Mouse (Mus musculus): ENCODE results near the gene Anxa9. TPM values are rescaled to one million over a fixed set of nuclear protein-coding genes. Genes with fewer than 3 reads are reported as not detected.

Anxa9 gene
- polyA plus RNA-seq, 1 experiment: 0.66 TPM

DNA sequence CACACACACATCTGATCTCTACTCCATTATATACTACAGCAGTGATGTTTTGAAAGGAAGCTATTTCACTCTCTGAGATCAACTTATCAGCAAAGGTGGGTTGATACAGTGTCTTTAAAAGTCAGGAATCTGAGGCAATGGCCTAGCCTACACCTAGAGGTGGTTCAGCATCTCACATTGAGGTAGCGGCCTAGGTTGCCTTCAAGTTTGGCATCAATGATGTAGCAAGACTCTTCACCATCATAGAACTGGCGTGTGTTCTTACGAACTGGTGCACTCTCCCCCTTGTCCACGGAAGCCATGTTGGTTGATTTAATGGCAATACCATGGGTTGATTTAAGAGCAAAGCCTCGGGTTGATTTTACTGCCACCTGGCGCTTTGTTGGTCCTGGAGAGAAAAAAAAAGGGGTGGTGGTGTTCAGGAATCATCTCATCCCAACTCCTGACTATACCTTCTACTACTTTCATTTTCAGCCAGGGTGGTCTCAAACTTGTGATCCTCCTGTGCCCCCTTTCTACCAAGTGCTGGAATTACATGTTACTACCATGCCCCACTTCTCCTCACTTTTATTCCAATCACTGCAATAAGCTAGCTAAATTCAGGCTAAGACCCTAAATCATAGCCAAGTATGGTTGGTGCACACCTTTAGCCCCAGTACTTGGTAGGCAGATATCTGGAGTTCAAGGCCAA, 17.6 kb upstream of the Anxa9 start:
- Histone ChIP-seq H3K9me3 (no peaks in the 10 kb centered on the region), H3K36me3 (replicated peaks; ENCODE audit: low read length) (peaks cover 100% of the 10 kb centered on the region), H3K27me3 (replicated peaks) (no peaks in the 10 kb centered on the region), H3K4me3 (replicated peaks) (no peak overlapping the region), H3K4me1 (peaks cover 44% of the 10 kb centered on the region)
- TF ChIP-seq GATA1 (IDR thresholded peaks at IDR 0.05; ENCODE audit: borderline replicate concordance, low read length) (no peak), FLI1 (IDR thresholded peaks at IDR 0.05; ENCODE audit: low read length) (no peak)

DNA sequence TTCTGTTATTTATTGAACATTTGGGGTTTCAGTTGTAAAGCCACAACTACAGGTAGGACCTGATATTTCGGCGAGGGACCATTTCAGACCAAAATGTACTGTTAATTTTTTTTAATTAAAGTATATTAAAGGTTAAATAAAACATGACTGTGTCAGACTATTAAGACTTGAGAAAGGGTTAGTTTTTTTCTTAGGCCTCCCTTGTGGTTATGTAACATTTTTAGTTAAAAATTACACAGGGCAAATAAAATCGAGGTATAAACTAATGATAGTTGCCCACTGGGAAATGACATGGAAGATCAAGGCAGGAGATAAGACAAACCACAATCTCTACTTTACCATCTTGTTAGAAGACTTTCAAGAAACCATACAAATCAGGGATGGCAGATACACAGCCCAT, 16.5 kb upstream of the Anxa9 start:
- TF ChIP-seq GATA1 (IDR thresholded peaks at IDR 0.05; ENCODE audit: borderline replicate concordance, low read length): no peak; the same call in 2 of the 3 replicates
- TF ChIP-seq FLI1 (IDR thresholded peaks at IDR 0.05; ENCODE audit: low read length): no peak
- Histone ChIP-seq H3K4me1 (peaks cover 56% of the 10 kb centered on the region), H3K27me3 (replicated peaks) (no peaks in the 10 kb centered on the region), H3K36me3 (replicated peaks; ENCODE audit: low read length) (peaks cover 99% of the 10 kb centered on the region), H3K4me3 (replicated peaks) (no peak overlapping the region), H3K9me3 (no peaks in the 10 kb centered on the region)

DNA sequence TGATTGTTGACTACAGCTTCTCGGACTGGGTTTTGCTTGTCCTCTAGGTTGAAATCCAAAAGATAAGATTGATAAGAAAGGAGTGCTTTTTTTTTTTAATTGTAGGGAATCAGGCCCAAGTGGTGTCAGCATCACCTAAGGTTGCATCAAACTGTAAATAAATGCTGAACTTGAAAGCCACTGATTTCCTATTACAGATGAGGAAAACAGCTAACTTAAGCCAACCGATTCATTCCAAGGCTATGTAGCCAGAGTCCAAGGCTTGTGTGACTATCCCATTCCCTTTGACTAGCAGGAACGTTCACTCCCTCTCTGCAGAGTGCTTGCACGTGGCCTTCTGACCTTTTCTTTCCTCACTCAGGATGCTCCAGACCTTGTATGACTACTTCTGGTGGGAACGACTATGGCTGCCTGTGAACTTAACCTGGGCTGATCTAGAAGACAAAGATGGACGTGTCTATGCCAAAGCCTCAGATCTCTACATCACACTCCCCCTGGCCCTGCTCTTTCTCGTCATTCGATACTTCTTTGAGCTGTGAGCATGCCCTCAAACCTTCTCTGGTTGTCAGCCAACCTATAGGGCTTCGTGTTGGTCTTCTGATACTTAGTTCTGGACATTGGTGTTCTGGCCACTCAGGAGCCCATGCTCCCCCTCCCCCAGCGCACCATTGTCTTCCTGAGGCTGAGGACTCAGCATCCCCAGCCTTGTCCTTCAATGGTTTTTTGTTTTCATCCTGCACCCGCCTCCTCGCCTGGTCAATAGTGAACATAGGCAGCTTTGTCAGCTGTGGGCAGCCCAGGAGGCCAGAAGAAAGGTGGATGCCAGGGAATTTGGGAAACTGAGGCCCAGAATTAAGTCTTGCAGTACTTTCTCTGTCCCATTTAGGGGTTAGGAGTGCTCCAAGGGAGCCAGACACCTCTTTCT, 13.0 kb upstream of the Anxa9 start:
- H3K27me3 ChIP-seq (replicated peaks): no peaks in the 10 kb centered on the region

GRCm38 (mm10) chr3:95319110-95319509, 12.1 kb upstream of the Anxa9 start:
- Histone ChIP-seq H3K36me3 (replicated peaks; ENCODE audit: low read length) (peaks cover 70% of the 10 kb centered on the region), H3K4me3 (replicated peaks) (peak overlapping the region; percentile 72), H3K9me3 (no peaks in the 10 kb centered on the region), H3K4me1 (peaks cover 71% of the 10 kb centered on the region), H3K27me3 (replicated peaks) (no peaks in the 10 kb centered on the region)
- TF ChIP-seq FLI1 (IDR thresholded peaks at IDR 0.05; ENCODE audit: low read length): no peak
- TF ChIP-seq GATA1 (IDR thresholded peaks at IDR 0.05; ENCODE audit: borderline replicate concordance, low read length): no peak

More for the DNA sequence above, 13.0 kb upstream of the Anxa9 start:
- peaks cover 78% of the 10 kb centered on the region for H3K36me3 ChIP-seq (replicated peaks; ENCODE audit: low read length)
- peaks cover 72% of the 10 kb centered on the region for H3K4me1 ChIP-seq
- H3K4me3 ChIP-seq (replicated peaks): no peak overlapping the region
- TF ChIP-seq GATA1 (IDR thresholded peaks at IDR 0.05; ENCODE audit: borderline replicate concordance, low read length) (no peak), FLI1 (IDR thresholded peaks at IDR 0.05; ENCODE audit: low read length) (no peak)
- H3K9me3 ChIP-seq: no peaks in the 10 kb centered on the region

DNA sequence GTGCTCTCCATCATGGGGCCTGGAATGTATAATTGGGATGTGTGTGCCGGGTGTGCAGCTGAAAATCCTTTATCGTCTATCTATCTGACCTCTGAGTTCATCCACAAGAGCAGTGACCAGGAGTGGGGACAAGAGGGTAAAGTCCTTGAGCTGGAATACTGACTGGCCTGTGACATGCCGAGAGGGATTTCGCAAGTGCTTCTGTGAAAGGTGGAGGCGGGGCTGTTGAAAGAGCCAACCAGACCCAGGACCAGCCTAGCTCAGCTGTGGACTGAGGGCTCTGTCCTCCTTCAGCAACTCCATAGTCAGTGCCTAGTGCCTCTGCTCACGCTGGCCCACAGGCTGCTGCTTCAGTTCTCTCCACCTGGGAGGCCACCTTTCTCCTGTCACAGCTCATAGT, 11.6 kb upstream of the Anxa9 start:
- TF ChIP-seq GATA1 (IDR thresholded peaks at IDR 0.05; ENCODE audit: borderline replicate concordance, low read length): no peak
- no peak for TF ChIP-seq FLI1 (IDR thresholded peaks at IDR 0.05; ENCODE audit: low read length)
- Histone ChIP-seq H3K36me3 (replicated peaks; ENCODE audit: low read length) (peaks cover 64% of the 10 kb centered on the region), H3K9me3 (no peaks in the 10 kb centered on the region), H3K4me1 (peaks cover 71% of the 10 kb centered on the region), H3K4me3 (replicated peaks) (peak overlapping the region; percentile 48), H3K27me3 (replicated peaks) (no peaks in the 10 kb centered on the region)

DNA sequence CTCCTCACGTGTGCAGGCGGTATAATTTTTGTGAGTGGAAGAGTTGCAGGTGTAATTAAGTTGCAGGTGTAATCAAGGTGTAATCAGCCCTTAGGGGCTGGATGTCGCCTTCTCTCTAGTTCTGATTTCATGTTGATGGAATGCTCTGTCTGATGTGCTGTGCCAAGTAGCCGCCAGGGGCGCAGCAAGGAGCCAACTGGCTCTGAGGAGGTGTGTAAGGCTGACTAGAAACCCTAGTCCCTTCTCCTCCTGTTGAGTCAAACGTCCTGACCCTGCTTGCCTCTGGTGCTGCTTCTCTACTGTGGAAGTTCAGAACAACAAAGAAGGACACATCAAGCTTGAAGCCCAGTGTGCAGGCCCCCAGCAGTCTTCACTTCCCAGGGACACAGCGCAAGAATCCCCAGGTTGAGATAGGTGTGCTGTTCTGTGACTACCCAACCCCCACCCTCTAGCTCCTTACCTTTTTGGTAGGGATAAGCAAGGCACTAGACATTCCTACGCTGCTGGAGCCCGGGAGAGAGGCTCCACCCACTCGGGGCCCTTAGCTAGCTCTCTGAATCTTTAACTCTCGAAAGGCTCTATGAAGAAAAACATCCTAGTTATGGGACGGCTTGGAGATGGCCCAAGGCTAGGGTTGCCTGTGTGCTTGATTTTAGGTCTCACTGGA, 10.6 kb upstream of the Anxa9 start:
- no peak for TF ChIP-seq FLI1 (IDR thresholded peaks at IDR 0.05; ENCODE audit: low read length)
- TF ChIP-seq GATA1 (IDR thresholded peaks at IDR 0.05; ENCODE audit: borderline replicate concordance, low read length): no peak
- Histone ChIP-seq H3K27me3 (replicated peaks) (no peaks in the 10 kb centered on the region), H3K4me1 (peaks cover 73% of the 10 kb centered on the region), H3K36me3 (replicated peaks; ENCODE audit: low read length) (peaks cover 54% of the 10 kb centered on the region), H3K4me3 (replicated peaks) (peak overlapping the region; percentile 80), H3K9me3 (no peaks in the 10 kb centered on the region)

DNA sequence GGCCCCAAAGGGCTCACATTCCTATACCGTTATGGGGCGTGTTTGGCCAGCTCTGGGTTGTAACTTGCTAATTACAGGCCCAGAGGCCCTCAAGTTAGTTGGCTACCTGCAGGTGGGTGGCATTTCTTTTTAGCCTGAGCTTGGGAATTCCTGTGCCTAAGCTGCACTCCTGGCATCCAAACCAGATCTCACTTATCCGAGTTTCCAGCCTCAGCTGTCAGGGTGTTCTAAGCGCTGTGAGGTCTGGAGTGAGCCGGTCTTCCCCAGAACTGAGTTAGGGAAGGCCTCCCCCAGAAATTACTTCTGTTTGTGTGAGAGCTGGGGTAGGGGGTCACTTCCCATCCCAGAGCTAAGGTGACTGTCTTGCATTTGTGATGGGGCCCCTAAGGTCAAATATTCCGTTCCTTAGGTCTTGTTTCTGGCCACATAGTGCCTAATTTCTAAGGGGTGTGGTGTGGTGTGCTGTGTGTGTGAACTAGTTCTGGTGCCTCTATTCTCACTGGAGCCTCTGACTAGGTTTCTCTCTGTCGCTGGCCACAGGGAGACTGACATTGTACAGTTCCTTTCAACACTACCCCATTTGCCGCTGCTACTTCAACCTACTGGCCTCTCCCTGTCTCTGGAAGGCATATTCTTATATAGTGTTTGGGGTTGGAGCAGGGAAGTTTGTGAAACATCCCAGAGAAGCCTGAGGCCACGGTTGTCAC, 9.0 kb upstream of the Anxa9 start:
- TF ChIP-seq GATA1 (IDR thresholded peaks at IDR 0.05; ENCODE audit: borderline replicate concordance, low read length) (no peak), FLI1 (IDR thresholded peaks at IDR 0.05; ENCODE audit: low read length) (no peak)
- Histone ChIP-seq H3K4me1 (peaks cover 81% of the 10 kb centered on the region), H3K9me3 (no peaks in the 10 kb centered on the region), H3K4me3 (replicated peaks) (peak overlapping the region; percentile 96), H3K36me3 (replicated peaks; ENCODE audit: low read length) (peaks cover 38% of the 10 kb centered on the region), H3K27me3 (replicated peaks) (no peaks in the 10 kb centered on the region)

GRCm38 (mm10) chr3:95315094-95315843, 8.3 kb upstream of the Anxa9 start:
- TF ChIP-seq FLI1 (IDR thresholded peaks at IDR 0.05; ENCODE audit: low read length): no peak
- no peak for TF ChIP-seq GATA1 (IDR thresholded peaks at IDR 0.05; ENCODE audit: borderline replicate concordance, low read length)
- peaks cover 31% of the 10 kb centered on the region for H3K36me3 ChIP-seq (replicated peaks; ENCODE audit: low read length)
- H3K9me3 ChIP-seq: no peaks in the 10 kb centered on the region
- peaks cover 81% of the 10 kb centered on the region for H3K4me1 ChIP-seq
- H3K4me3 ChIP-seq (replicated peaks): peak overlapping the region; percentile 96
- no peaks in the 10 kb centered on the region for H3K27me3 ChIP-seq (replicated peaks)
